Mouse (Mus musculus) layer of hippocampus, adult 11-12 months (tissue): Measurements from ENCODE around the gene Cyp2c65.
"Not testable (repeated sequence)": the region's sequence is repeated elsewhere in the genome, so short reads cannot be mapped to it uniquely, and the experiment has no call there.

Source experiments
- DNase-seq: peaks from one replicate; pipeline ENCODE4 v3.0.0; 2022; ENCODE audit warnings: low spot score

The Cyp2c65 gene

DNA sequence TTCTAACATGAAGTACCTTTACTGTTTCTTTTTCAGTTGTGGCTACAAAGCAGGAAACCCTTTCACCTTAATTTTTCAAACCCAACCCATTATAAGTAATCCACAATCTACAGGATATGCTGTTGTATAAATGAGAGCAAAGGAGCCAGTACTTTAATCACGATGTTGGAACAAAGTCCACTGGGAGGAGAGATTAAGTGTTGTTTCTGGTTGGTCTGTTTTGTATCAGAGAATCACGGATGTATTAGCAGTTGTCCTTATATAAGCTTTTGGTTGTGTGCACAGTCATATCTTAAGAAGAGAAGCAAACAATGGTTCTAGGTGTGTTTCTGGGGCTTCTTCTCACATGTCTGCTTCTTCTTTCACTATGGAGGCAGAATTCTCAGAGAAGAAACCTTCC, at the start of gene Cyp2c65:
Gene Cyp2c65 (plus strand): TSS at position 297 of the 400 bp plus-strand sequence.
- no peak for DNase-seq

DNA sequence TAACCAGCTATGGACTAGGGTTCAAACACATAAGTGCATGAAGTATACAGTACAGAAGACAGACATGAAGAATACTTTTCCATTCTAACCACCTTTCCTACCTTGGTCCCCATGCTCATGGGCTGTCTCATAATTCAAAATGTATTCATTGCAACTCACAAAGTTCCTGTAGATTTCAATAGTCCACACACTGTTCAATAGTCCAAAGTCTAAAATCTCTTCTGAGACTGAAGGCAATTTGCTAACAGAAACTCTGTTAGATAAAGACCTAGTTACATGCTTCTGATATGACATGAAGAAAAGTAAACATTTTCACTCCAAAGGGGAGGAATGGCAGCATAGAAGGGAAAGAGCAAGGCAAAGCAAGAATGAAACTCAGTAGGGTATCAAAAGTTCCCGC, 2.9 kb upstream of the Cyp2c65 start:
- DNase-seq, result no peak

DNA sequence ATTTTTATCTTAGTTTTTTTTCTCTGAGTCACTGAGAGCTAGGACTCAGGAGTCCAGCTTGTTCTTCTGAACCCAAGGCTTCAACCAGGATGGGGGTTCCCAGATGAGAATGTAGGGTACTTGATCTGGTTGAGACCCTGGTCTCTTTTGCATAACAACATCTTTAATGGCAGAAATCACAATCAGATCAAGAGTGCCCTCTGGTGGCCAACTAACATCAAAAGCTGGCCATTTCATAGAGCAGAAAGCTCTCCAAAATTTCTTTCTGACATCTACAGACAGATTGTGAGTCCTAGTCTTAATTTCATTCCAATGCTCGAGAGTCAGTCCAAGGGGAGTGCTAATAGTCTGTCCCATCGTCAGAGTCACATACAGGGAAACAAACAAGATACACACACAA, 38.0 kb downstream of the Cyp2c65 start:
- DNase-seq, result not testable (repeated sequence)

DNA sequence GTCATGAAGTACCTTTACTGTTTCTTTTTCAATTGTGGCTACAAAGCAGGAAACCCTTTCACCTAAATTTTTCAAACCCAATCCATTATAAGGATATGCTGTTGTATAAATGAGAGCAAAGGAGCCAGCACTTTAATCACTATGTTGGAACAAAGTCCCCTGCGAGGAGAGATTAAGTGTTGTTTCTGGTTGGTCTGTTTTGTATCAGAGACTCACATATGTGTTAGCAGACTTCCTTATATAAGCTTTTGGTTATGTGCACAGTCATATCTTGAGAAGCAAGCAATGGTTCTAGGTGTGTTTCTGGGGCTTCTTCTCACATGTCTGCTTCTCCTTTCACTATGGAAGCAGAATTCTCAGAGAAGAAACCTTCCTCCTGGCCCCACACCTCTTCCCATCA, 52.8 kb downstream of the Cyp2c65 start, which contains the start of gene Cyp2c66:
Gene Cyp2c66 (plus strand): TSS at position 255 of the 400 bp plus-strand sequence.
- no peak for DNase-seq
